Mouse (Mus musculus) cerebellum, adult 2 months (tissue): ENCODE measurements around the gene Mllt1. TPM values are rescaled to one million over a fixed set of nuclear protein-coding genes. Genes with fewer than 3 reads are reported as not detected.

Experiments
- DNase-seq, 2 experiments: peaks; one replicate each; pipeline ENCODE4 v3.0.0; 2021
- H3K27ac ChIP-seq: fragments of 200-500 bp; 2 replicates; pipeline ENCODE4 v1.5.1; 2012; ENCODE audit warnings: low read length, control low read depth, inconsistent platforms; ENCODE audit not compliant: insufficient read depth
- H3K27me3 ChIP-seq: fragments of 200-500 bp; 2 replicates; pipeline ENCODE4 v1.6.1; 2012; ENCODE audit warnings: inconsistent platforms, mild to moderate bottlenecking, low read length, moderate library complexity; ENCODE audit not compliant: control insufficient read depth, insufficient read depth
- H3K4me1 ChIP-seq: fragments of 200-500 bp; 2 replicates; pipeline ENCODE4 v1.6.1; 2011; ENCODE audit warnings: low read length; ENCODE audit not compliant: control insufficient read depth, insufficient read depth
- H3K4me3 ChIP-seq: fragments of 200-500 bp; replicated peaks from 2 replicates; pipeline ENCODE3; 2011; ENCODE audit warnings: mild to moderate bottlenecking, low read depth, low read length, control low read depth; ENCODE audit not compliant: insufficient read depth
- CTCF ChIP-seq: fragments of 200-500 bp; IDR thresholded peaks from 2 replicates; pipeline ENCODE4 v1.5.1; 2011; ENCODE audit warnings: low read depth, mild to moderate bottlenecking, control low read depth, low read length, moderate library complexity, borderline replicate concordance; ENCODE audit not compliant: insufficient read depth
- POLR2A ChIP-seq: fragments of 200-500 bp; IDR thresholded peaks from 2 replicates; pipeline ENCODE4 v1.6.1; 2011; ENCODE audit warnings: low read length, control low read depth, borderline replicate concordance; ENCODE audit not compliant: insufficient read depth
- whole genome bisulfite sequencing: fragments of 180-500 bp; shearing (Covaris S2); methylation state at CpG from one replicate; pipeline ENCODE4 v1.1.7; 2018; 5-methylcytosine and 5-hydroxymethylcytosine counted together
- polyA plus RNA-seq: library from polyadenylated mRNA; depleted of rRNA; stranded (reverse); fragments of >200 nt; gene quantifications from 2 replicates; pipeline ENCODE4 v1.2.3, GENCODE M21; 2012

The Mllt1 gene
- polyA plus RNA-seq, 1 experiment, result 45.7 TPM

DNA sequence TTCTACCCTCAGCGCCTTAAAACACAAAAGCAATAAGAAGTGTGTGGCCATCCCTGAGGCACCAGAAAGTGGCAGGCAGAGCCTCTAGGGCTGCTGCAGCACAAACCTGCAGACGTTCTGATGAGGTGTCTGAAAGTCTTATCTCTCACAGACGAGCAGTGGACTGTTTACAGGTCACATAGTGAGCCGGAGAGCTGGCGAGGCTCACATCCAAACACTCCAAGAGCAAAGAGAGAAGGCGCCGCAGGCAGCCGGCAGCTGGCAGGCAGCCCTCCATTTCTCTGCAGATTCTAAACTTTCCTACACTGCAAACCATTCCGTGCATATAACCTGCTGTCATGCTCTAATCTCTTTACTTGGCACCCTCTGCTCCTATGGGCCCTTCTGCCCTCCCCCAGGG, 27.3 kb downstream of the Mllt1 start:
- WGBS, result 18% methylated on average over 9 of the region's 9 CpGs
- Histone ChIP-seq H3K27ac (no peak overlapping the region), H3K4me3 (no peak overlapping the region), H3K4me1 (peaks cover 39% of the 10 kb centered on the region), H3K27me3 (no peaks in the 10 kb centered on the region)
- no peak for DNase-seq
- TF ChIP-seq POLR2A (no peak), CTCF (no peak)

DNA sequence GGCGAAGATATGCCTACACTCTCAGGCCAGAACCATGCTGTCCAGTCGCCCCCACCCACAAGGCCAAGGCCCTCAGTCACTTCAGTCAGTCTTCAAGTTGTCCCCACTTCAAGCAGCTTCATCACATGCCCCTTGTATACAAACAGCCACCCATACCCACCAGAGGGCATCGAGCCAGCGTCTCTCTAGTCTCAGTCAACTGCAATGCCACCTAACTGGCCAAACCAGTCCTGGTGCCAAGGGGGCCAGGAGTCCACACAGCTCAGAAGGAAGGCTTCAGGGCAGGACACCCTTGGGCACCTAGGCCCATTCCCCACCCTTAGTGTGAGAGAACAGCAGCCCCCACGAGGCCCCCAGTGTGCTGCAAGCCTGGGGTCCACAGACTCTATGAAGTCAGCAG, 28.1 kb downstream of the Mllt1 start:
- no peak for DNase-seq
- WGBS, result 73% methylated on average over 5 of the region's 5 CpGs
- Histone ChIP-seq H3K4me1 (peaks cover 43% of the 10 kb centered on the region), H3K4me3 (no peak overlapping the region), H3K27ac (no peak overlapping the region), H3K27me3 (no peaks in the 10 kb centered on the region)
- TF ChIP-seq CTCF (no peak), POLR2A (no peak)

- WGBS, result 96% methylated on average over 3 of the region's 3 CpGs
- H3K27ac ChIP-seq, result no peak overlapping the region
- TF ChIP-seq POLR2A, result no peak
- TF ChIP-seq CTCF, result no peak
- no peaks in the 10 kb centered on the region for H3K27me3 ChIP-seq
- no peak for DNase-seq
- peaks cover 43% of the 10 kb centered on the region for H3K4me1 ChIP-seq
- H3K4me3 ChIP-seq, result no peak overlapping the region
These were observed 29.0 kb downstream of the Mllt1 start for GRCm38 (mm10) chr17:56906166-56906565.

DNA sequence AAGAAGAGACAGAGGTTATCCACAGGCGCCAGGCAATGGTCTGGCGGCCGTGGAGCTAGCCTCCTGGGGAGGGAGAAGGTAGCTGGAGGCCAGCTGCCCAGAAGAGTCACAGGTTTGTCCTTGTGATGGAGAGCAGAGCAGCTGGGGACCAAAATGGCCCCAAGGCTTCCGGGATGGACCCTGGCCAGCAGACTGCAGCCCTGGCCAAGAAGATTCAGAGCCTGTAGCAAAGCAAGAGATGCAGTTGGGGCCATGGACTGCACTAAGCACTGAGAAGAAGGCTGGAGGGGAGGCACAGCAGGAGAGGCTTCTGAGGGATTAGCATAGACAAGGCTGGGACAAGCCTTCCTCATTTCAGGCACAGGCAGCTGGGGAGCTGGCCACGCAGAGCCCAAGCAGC, 32.5 kb downstream of the Mllt1 start:
- peak overlapping the region; percentile 34; the same call in 1 of the 2 replicates for H3K27ac ChIP-seq
- TF ChIP-seq POLR2A (no peak), CTCF (no peak)
- 28% methylated on average over 5 of the region's 5 CpGs for WGBS
- H3K4me1 ChIP-seq, result peaks cover 30% of the 10 kb centered on the region
- no peak overlapping the region for H3K4me3 ChIP-seq
- no peaks in the 10 kb centered on the region for H3K27me3 ChIP-seq
- DNase-seq, result no peak

GRCm38 (mm10) chr17:56897630-56898195, 37.5 kb downstream of the Mllt1 start:
- TF ChIP-seq CTCF (peak; percentile 95), POLR2A (no peak)
- Histone ChIP-seq H3K27ac (no peak overlapping the region), H3K4me3 (no peak overlapping the region), H3K27me3 (no peaks in the 10 kb centered on the region), H3K4me1 (peaks cover 6% of the 10 kb centered on the region)
- WGBS, result 63% methylated on average over 7 of the region's 7 CpGs
- peak; percentile 77 to 80 for DNase-seq

DNA sequence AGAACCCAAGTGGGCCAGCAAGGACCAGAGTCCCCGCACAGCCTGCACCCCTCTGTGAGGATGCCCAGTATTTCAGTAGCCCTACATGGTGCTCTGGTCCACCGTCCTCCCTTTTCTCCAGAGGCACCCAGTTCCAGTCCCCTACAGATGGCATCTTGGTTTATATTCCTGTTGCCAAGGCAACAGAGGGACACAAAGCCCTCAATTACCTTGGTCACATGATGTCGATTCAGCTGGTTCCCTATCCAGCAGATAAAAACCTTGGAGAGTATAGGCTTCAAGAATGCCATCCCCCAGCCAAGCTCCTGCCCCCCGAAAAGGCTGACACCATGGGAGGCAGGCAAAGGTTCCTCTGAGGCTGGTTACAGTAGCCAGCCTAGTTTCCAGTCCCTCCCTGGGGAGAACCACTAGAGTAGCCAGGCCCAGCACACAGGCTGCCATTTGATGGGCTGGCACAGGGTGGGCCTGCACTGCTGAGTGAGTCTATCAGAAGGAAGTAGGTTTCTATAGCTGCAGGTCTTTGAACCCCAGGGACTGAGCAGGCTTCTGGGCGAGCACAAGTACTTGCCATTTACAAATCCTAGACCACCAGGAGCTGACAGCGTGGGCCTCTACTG, 38.6 kb downstream of the Mllt1 start:
- no peaks in the 10 kb centered on the region for H3K27me3 ChIP-seq
- no peak for DNase-seq
- WGBS, result 60% methylated on average over 6 of the region's 6 CpGs
- no peak overlapping the region for H3K4me3 ChIP-seq
- peaks cover 3% of the 10 kb centered on the region; the same call in 1 of the 2 replicates for H3K4me1 ChIP-seq
- TF ChIP-seq CTCF (no peak), POLR2A (no peak)
- H3K27ac ChIP-seq, result no peak overlapping the region

- Histone ChIP-seq H3K27me3 (no peaks in the 10 kb centered on the region), H3K4me1 (peaks cover 3% of the 10 kb centered on the region; the same call in 1 of the 2 replicates), H3K4me3 (no peak overlapping the region), H3K27ac (no peak overlapping the region)
- TF ChIP-seq CTCF (no peak), POLR2A (no peak)
- DNase-seq, result no peak
- WGBS, result 89% methylated on average over 9 of the region's 9 CpGs
These were observed 39.8 kb downstream of the Mllt1 start for GRCm38 (mm10) chr17:56895368-56895918.

GRCm38 (mm10) chr17:56890018-56890417, 45.2 kb downstream of the Mllt1 start:
- Histone ChIP-seq H3K27me3 (no peaks in the 10 kb centered on the region), H3K4me1 (no peaks in the 10 kb centered on the region), H3K27ac (no peak overlapping the region), H3K4me3 (no peak overlapping the region)
- WGBS, result 99% methylated on average over 2 of the region's 2 CpGs
- TF ChIP-seq CTCF (no peak), POLR2A (no peak)
- no peak for DNase-seq
